In genomic region chr7:49920751-49921150, GRCm38 (mm10) we compare ENCODE assay signal across 43 mouse cellular contexts. TPM values are rescaled to one million over a fixed set of nuclear protein-coding genes. Genes with fewer than 3 reads are reported as not detected.
"Had no signal": no experiment of that assay in that cellular context is flagged by ENCODE, and none has a peak within 500 bp of the region (broad histone marks: within the 10 kb centered on the region; RNA-seq: fewer than 3 reads in every experiment).

No protein-coding gene starts in this region.

- DNase-seq: heart, postnatal 10 days; heart, postnatal 14 days; heart, postnatal 36 days; heart, postnatal 4 days; kidney, adult 11 months; kidney, adult 18-20 months; kidney, adult 8-10 months; kidney, adult 9 months; kidney, postnatal 10 days; kidney, postnatal 14 days; kidney, postnatal 25 days; kidney, postnatal 36 days; kidney, postnatal 4 days; layer of hippocampus, adult 9-11 months; layer of hippocampus, postnatal 36 days had no signal

- ATAC-seq: hindbrain, embryonic 16.5 days; hindbrain, postnatal 0 days; inflammation-experienced regulatory T-cells, adult 6 months; intestine, embryonic 15.5 days; intestine, embryonic 16.5 days; intestine, postnatal 0 days had no signal

- H3K9ac ChIP-seq: heart, embryonic 12.5 days; heart, embryonic 13.5 days; heart, embryonic 15.5 days; hindbrain, embryonic 12.5 days; hindbrain, embryonic 13.5 days; hindbrain, embryonic 14.5 days; hindbrain, embryonic 15.5 days; intestine, embryonic 15.5 days; kidney, embryonic 15.5 days had no signal

- H3K4me3 ChIP-seq: heart, embryonic 10.5 days; heart, embryonic 12.5 days; heart, embryonic 13.5 days; heart, embryonic 15.5 days; hindbrain, embryonic 10.5 days; hindbrain, embryonic 12.5 days; hindbrain, embryonic 13.5 days; hindbrain, embryonic 15.5 days; intestine, embryonic 15.5 days; kidney, embryonic 15.5 days; layer of hippocampus, adult 2 months; left cerebral cortex, adult 2 months had no signal

- H3K4me2 ChIP-seq: heart, embryonic 11.5 days; heart, embryonic 12.5 days; heart, embryonic 13.5 days; heart, embryonic 15.5 days; hindbrain, embryonic 12.5 days; hindbrain, embryonic 13.5 days; hindbrain, embryonic 14.5 days; hindbrain, embryonic 15.5 days; intestine, embryonic 15.5 days; kidney, embryonic 15.5 days had no signal

- H3K36me3 ChIP-seq: heart, embryonic 10.5 days; heart, embryonic 12.5 days; heart, embryonic 13.5 days; heart, embryonic 15.5 days; hindbrain, embryonic 10.5 days; hindbrain, embryonic 12.5 days; hindbrain, embryonic 15.5 days; intestine, embryonic 15.5 days; kidney, embryonic 15.5 days had no signal

- H3K4me1 ChIP-seq: heart, embryonic 10.5 days; heart, embryonic 12.5 days had no signal

- H3K27ac ChIP-seq: heart, embryonic 10.5 days; heart, embryonic 13.5 days; heart, embryonic 15.5 days; hindbrain, embryonic 10.5 days; hindbrain, embryonic 12.5 days; hindbrain, embryonic 13.5 days; hindbrain, embryonic 14.5 days; hindbrain, embryonic 15.5 days; hindbrain, postnatal 0 days; intestine, embryonic 15.5 days; kidney, embryonic 15.5 days; kidney, postnatal 0 days; layer of hippocampus, adult 2 months; left cerebral cortex, adult 2 months had no signal

- H3K9me3 ChIP-seq: heart, embryonic 12.5 days; heart, embryonic 13.5 days; heart, embryonic 15.5 days; hindbrain, embryonic 13.5 days; hindbrain, embryonic 15.5 days; intestine, embryonic 15.5 days; kidney, embryonic 15.5 days had no signal

RNA-seq across cellular contexts. Expression of gene Slc6a5, which starts 10.8 kb away (rescaled TPM):
- total RNA-seq: heart, postnatal 10 days; heart, postnatal 14 days; heart, postnatal 25 days; heart, postnatal 36 days; heart, postnatal 4 days; hematopoietic stem cell, adult 5-6 weeks; layer of hippocampus, adult 2 months had no signal
- polyA plus RNA-seq: heart, embryonic 10.5 days; heart, embryonic 11.5 days; heart, embryonic 12.5 days; heart, embryonic 13.5 days; heart, embryonic 14.5 days; heart, embryonic 15.5 days; heart, embryonic 16.5 days; heart, postnatal 0 days; inflammation-experienced regulatory T-cells, adult 6 months; intestine, embryonic 14.5 days; intestine, embryonic 15.5 days; intestine, embryonic 16.5 days; intestine, postnatal 0 days; kidney, embryonic 14.5 days; kidney, postnatal 0 days; large intestine, adult 2 months had no signal

RNA-seq across cellular contexts. Expression of gene Nell1, which starts 53.9 kb away (rescaled TPM):
- total RNA-seq: heart, postnatal 14 days; heart, postnatal 25 days; heart, postnatal 36 days; hematopoietic stem cell, adult 5-6 weeks had no signal
- polyA plus RNA-seq: inflammation-experienced regulatory T-cells, adult 6 months had no signal
